Mouse (Mus musculus): ENCODE measurements around the gene Tmprss9.

- TF ChIP-seq CTCF (IDR thresholded peaks at IDR 0.05; ENCODE audit: low read depth) (no peak), EP300 (optimal IDR thresholded peaks at IDR 0.05) (no peak)
These were observed 27.6 kb upstream of the Tmprss9 start, which contains the start of gene Lingo3 for GRCm38 (mm10) chr10:80843931-80844547.
